Mouse (Mus musculus) brain, embryonic 14.5 days (tissue): ENCODE data around the gene Gsk3a.

ENCODE experiments used
- CTCF ChIP-seq: fragments of 200-500 bp; IDR thresholded peaks from 2 replicates; pipeline ENCODE4 v1.5.1; 2012; ENCODE audit warnings: inconsistent platforms, mild to moderate bottlenecking, moderate library complexity, borderline replicate concordance; ENCODE audit not compliant: insufficient read depth, insufficient read length; ENCODE audit errors: extremely low read depth
- POLR2A ChIP-seq: fragments of 200-500 bp; IDR thresholded peaks from 2 replicates; pipeline ENCODE4 v1.6.1; 2012; ENCODE audit warnings: mild to moderate bottlenecking, inconsistent platforms, borderline replicate concordance; ENCODE audit not compliant: poor library complexity, insufficient read depth, insufficient read length, severe bottlenecking; ENCODE audit errors: extremely low read depth

DNA sequence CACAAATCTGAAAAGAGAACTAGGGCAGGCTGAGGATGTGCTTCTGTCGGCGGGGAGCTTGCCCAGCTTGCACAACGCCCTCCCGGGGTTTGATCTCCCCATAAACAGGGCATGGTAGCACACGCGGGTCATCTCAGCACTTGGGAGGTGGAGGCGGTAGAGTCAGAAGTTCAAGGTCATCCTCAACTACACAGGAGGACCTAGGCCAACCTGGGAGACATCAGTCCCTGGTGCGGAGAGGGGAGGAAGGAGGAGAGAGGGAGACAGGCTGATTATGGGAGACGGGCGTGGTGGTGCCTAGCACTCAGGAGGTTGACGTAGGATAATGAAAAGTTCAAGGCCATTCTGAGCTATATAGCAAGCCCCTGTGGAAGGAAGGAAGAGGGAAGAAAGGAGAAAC, 46.8 kb downstream of the Gsk3a start:
- no peak for TF ChIP-seq POLR2A
- no peak for TF ChIP-seq CTCF
